Mouse (Mus musculus): ENCODE measurements around the gene Psme3.

DNA sequence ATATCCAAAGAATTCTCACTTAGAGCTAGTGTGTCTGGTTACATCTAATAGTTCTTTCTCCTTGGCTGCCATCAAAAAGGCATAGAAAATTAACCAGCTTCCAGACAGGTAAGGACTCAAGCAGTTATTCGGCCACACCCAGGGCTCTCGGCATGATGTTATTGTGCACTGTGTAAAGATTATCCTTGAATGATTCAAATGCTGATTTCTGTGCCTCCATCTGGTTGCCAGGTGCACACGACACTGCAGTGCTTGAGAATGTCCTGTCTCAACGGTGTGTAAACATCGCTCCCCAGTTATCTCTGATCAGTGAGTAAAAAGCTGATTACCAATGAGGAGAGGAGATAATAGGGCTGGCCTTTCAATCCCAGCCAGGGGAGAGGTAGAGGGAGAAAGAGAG is 8.3 kb upstream of the Psme3 start:
- TF ChIP-seq POLR2A (IDR thresholded peaks at IDR 0.05; ENCODE audit: low read depth, low read length) = no peak
- no peak for TF ChIP-seq CTCF (IDR thresholded peaks at IDR 0.05; ENCODE audit: extremely low read depth, insufficient read length, insufficient replicate concordance, low read depth, low read length)
